Mouse (Mus musculus): ENCODE measurements at regions not wholly inside any gene's neighbourhood (a gene's known extent, or its start where the extent isn't known, plus 50 kb on each side); places are given as distances from the start of the nearest gene placed in this dataset.
"Not testable (repeated sequence)": the region's sequence is repeated elsewhere in the genome, so short reads cannot be mapped to it uniquely, and the experiment has no call there.

- DNase-seq, result no peak
Measured at GRCm38 (mm10) chr13:5920422-5920821, 59.1 kb downstream of the Klf6 start.

DNA sequence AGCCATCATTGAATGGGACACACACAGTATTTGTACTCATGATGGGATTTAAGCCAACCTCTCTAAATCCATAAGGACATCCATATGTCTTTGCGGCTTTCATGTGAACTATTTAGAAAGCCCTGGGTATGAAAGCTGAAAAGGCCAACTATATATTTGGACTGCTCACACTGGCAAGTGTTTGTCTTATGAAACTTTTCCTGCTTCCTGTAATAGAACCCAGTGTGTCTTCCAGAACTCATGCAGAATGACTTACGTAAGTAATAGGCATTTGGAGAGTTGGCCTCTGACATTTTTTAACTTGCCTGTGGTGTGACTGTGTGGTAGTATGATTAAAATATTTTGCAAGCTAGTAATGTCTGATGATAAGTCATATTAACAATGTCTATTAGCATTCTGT lies 70.2 kb downstream of the Klf6 start:
- DNase-seq, result no peak

DNA sequence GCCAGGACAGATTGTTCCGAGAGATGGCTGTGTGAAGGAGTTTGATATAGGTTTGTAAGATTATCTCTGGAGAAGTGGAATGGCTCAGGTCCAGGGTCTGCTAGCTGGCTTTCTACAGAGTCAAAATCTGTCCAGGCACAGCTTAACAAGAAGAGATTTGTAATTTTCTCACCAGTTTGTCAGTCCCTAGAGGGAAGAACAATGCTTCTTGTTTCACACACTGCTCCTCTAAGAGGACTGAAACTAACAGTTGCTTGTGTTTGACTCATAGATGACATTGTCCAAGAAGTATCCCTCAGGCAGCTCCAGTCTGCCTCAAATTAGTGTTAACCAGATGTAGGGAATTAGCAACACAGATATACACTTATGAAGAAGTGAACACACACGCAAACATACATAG lies 76.2 kb downstream of the Klf6 start:
- DNase-seq, result no peak

DNA sequence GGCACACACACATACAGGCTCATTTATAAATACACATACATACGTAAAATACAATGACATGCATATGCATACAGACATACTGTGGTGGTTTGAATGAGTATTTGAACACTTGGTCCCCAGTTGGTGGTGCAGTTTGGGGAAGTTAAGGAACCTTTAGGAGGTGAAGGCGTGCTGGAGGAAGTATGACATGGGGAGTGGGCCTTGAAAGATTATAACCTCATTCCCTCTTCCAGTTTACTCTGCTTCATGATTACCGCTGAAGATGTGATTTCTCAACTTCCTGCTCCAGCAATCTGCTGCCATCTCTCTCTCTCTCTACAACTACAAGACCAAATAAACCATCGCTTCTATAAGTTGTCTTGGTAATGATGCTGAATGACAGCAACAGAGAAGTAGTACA lies 76.7 kb downstream of the Klf6 start:
- no peak for DNase-seq

DNA sequence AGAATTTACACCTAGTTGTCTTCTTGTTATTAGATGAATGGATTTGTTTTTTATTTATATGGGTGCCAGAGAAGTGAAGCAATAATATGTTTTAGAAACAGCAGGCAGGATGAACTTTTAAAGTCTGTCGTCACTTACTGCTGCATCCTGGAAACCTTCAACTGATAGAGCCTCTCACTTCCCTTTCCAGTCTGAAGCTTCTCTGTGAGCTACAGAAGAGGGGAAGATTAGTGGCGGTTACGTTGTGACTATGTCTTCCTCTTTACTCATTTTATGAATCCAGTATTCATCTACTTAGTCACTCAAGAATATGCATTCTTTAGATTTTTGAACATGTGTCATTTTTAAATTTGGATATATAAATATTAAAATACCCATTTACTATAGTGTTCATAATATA lies 78.1 kb downstream of the Klf6 start:
- no peak for DNase-seq

- no peak for DNase-seq
Measured at GRCm38 (mm10) chr13:5952863-5953262, 91.6 kb downstream of the Klf6 start.

- DNase-seq, result not testable (repeated sequence)
Measured at GRCm38 (mm10) chr13:5955121-5955520, 93.8 kb downstream of the Klf6 start.

DNA sequence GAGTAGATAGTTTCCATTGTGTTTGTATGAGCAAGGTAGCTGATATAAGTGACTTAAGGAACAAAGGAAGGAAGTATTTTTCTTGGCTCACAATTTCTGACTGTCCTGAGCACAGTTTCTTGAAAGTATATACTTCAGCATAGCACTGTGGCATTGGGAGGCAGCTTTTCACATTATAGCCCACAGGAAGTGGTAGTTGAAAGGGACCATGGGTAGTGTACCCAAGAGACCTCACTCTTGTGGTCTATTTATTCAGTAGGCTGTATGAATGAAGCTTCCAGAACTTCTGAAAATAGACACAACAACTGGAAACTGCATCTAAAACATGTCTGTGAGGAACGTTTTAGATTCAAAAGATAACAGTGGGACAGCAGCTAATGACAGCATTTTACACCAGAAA lies 94.9 kb downstream of the Klf6 start:
- no peak for DNase-seq

- no peak for DNase-seq
Measured at GRCm38 (mm10) chr13:5962947-5963346, 101.7 kb downstream of the Klf6 start.

DNA sequence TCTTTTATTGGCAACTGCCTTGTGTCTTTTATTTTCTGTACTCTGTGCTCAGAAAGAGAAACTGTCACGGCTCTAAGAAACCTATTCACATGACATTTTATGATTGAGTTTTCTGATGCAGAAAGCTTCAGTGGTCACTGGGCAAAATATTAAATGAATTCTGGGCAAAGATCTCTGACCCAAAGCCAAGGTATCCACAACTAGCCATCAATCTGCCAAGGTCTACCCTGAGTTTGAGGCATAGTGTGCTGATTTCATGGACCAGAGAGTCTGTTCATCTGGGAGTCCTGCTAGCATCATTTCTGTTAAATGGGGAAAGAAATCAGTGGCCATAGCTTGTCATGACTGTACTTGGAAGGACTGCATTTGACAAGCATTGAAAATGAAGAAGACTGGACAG lies 103.3 kb downstream of the Klf6 start:
- DNase-seq, result no peak

- no peak for DNase-seq
Measured at GRCm38 (mm10) chr13:5978615-5979014, 117.3 kb downstream of the Klf6 start.

- no peak for DNase-seq
Measured at GRCm38 (mm10) chr13:5987491-5987890, 126.2 kb downstream of the Klf6 start.

DNA sequence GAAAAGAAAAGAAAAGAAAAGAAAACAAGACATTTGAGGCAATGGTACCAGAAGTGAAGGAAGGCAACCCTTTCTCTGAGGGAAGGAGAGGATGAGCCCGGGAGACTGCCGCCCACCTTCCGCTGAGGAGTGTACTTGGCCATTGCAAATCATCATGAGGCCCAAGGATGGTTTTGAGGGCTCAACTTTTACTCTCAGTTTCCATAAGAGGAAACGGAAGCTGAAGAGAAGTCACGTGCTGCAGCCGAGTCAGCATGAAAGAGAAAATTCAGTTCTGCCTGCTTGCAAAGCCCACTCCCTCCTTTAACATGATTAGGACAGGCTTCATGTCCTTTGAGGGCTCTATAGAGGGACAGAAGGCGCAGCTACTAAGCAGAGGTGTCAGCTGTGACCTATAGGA lies 127.1 kb downstream of the Klf6 start:
- no peak for DNase-seq

DNA sequence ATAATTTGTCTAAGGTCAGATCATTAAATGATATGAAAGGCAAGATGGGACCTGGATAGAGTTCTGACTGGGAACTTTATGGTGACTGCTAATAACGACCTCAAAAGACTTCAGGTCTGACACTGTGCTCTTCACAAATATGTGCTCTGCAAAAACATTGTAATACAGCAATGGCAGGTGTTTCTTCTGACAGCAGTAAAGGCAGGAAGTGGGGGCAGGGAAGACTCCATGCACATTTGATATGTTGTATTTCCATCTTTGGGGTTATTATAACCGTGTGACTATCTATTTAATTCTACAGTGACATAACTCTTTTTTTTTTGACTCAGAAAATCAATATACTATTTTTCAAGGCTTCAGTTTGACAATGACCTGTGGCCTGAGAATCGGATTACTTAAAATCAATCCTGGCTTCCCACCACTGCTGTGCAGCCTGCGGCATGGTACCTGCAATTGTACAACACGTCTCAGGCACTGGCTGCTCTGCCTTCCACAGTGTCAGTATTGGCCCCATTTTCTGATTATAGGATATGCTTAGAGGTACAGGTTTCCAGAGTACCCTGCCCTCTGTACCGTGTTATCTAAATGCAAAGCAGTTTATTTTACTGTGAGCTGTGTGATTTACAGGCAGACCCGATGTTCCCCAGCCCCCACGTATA lies 139.4 kb downstream of the Klf6 start:
- no peak for DNase-seq

GRCm38 (mm10) chr13:6001218-6001564 lies 139.9 kb downstream of the Klf6 start:
- no peak for DNase-seq

DNA sequence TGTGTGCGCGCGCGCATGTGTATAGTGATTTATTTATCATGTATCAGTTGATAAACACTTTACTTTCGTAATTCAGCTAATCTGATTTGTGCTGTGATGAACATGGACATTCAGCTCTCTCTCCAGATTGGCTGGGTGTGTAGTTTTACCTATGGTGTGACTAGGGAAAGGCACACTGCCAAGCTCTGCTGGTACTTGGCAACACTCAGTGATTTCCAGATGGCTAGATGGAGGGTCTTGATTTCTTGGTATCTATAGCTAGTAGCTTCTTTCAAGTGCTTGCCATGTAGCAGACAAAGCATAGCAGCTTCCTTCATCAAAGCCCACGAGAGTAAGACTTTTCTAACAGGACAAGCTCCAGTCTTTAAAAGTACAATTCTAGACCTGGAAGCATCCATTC lies 144.6 kb downstream of the Klf6 start:
- no peak for DNase-seq

GRCm38 (mm10) chr13:6009671-6010070 lies 148.4 kb downstream of the Klf6 start:
- no peak for DNase-seq

GRCm38 (mm10) chr13:6027207-6027606 lies 165.9 kb downstream of the Klf6 start:
- no peak for DNase-seq

DNA sequence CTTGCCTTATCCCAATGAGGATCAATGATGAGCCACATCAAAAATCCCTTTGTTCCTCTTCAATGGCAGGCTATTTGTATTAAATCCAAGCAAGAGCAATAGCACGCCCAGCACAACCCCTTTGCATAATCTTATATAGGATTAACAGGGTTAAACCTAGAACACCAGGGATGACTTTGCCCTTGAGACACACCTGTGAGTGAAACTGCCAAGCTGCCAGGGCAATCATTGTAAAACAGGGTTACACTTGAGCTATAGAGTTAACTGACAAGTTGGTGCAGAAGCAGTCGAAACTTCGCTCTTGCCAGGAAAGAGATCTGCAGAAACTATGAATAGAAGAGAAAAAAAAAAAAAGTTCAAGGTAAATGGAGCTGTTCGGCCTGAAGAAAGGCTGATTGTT lies 167.6 kb downstream of the Klf6 start:
- no peak for DNase-seq

- DNase-seq, result no peak
Measured at GRCm38 (mm10) chr13:6029461-6029860, 168.2 kb downstream of the Klf6 start.

DNA sequence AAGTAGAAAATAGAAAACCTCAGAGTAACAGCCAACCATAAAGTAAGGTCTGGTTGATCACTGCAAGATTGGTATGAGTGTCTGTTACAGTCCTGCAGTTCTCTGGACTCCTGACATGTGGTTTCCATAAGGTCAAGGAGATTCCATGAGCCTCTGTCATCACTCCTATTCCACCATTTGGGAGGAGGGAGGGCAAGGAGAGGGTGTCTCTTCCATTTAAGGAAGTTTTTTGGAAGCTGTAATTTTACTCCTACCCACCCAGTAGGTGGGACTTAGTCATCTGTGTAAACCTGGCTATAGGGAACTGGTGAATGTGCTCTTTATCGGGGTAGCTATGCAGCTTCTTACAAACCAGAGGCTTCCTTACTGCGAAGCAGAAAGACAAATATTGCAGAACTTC lies 168.8 kb downstream of the Klf6 start:
- no peak for DNase-seq

- no peak for DNase-seq
Measured at GRCm38 (mm10) chr13:6040132-6040531, 178.8 kb downstream of the Klf6 start.

DNA sequence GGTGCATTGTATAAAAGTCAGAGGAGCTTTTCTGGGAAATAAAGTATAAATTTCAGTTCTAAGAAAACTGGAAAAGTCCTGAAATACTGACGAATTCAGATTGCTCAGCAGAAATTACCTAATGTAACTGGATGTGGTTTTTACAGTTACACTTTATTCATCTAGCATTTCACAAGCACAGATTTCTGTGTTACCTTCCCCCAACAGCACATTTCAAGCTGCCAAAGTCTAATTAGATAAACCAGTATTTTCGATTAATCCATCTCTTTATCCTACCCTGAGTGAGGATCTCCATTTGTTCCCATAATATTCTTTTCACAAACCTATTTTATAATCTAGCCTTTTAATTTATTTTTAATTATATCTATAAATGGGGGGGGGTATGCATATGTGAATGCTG lies 179.4 kb downstream of the Klf6 start:
- no peak for DNase-seq

- DNase-seq, result no peak
Measured at GRCm38 (mm10) chr13:6042495-6042894, 181.2 kb downstream of the Klf6 start.

DNA sequence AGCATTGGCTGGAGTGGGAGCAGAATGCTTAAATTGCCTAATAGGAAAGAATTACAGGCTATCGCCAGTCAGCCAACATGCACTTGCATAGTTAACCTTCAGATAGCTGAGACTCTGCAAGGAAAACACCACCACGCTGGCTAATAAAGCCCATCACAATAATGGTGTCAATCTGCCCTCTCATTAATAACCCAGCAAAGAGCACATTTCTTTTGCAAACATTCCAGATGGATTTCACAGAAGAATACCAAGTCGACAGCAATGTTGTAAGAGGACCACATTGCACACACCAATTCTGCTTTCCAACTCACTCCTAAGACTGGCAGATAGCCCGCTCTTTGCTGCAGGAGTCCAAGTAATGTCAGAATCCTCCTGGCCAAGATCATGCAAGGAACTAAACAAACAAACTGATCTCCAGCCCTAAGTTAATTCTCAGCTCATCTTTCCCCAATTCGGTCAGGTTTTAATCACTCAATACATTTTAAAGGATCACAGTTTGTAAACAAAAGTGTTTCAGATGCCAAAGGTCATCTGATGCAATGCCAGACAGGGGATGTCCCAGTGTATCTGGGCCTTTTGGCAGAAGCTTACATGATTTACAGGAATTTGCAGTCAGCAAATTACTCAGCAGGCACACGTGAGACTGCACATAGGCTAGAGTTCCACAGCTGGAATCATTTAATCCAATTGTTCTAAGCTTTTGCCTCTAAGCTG lies 198.4 kb downstream of the Klf6 start:
- no peak for DNase-seq
